Mouse (Mus musculus) midbrain, embryonic 12.5 days (tissue): ENCODE measurements around the gene Rpe. TPM values are rescaled to one million over a fixed set of nuclear protein-coding genes. Genes with fewer than 3 reads are reported as not detected.
"Not testable (repeated sequence)": the region's sequence is repeated elsewhere in the genome, so short reads cannot be mapped to it uniquely, and the experiment has no call there.

ENCODE experiments used
- ATAC-seq: fragments of 200-750 bp; cut with Nextera tagmentation; 2 replicates; pipeline ENCODE4 v1.8.0; 2017; ENCODE audit warnings: low read depth, moderate TSS enrichment, moderate library complexity; ENCODE audit not compliant: low FRiP score
- H3K27ac ChIP-seq: fragments of 300-500 bp; sonication (generic); replicated peaks from 2 replicates; pipeline ENCODE4 v1.5.1; 2016; ENCODE audit warnings: mild to moderate bottlenecking
- H3K27me3 ChIP-seq: fragments of 300-500 bp; sonication (generic); 2 replicates; pipeline ENCODE4 v1.6.1; 2016; ENCODE audit warnings: mild to moderate bottlenecking
- H3K36me3 ChIP-seq: fragments of 300-500 bp; sonication (generic); 2 replicates; pipeline ENCODE4 v1.6.1; 2016
- H3K4me1 ChIP-seq: fragments of 300-500 bp; sonication (generic); 2 replicates; pipeline ENCODE4 v1.6.1; 2016
- H3K4me2 ChIP-seq: fragments of 300-500 bp; sonication (generic); replicated peaks from 2 replicates; pipeline ENCODE4 v1.6.1; 2016; ENCODE audit warnings: mild to moderate bottlenecking, moderate library complexity
- H3K4me3 ChIP-seq: fragments of 300-500 bp; sonication (generic); 2 replicates; pipeline ENCODE4 v1.5.1; 2016; ENCODE audit warnings: mild to moderate bottlenecking
- H3K9ac ChIP-seq: fragments of 300-500 bp; sonication (generic); replicated peaks from 2 replicates; pipeline ENCODE4 v1.6.1; 2016; ENCODE audit warnings: mild to moderate bottlenecking, moderate library complexity
- H3K9me3 ChIP-seq: fragments of 300-500 bp; sonication (generic); 2 replicates; pipeline ENCODE4 v1.6.1; 2016; ENCODE audit warnings: mild to moderate bottlenecking
- WGBS: fragments of 180-500 bp; shearing (Covaris S2); methylation state at CpG from one replicate; pipeline ENCODE4 v1.1.7; 2016; 5-methylcytosine and 5-hydroxymethylcytosine counted together
- polyA plus RNA-seq: library from polyadenylated mRNA; unstranded; fragments of >200 nt; fragmentation: Nextera tagmentation; extraction: Ambion mirVana; gene quantifications from 2 replicates; pipeline ENCODE4 v1.2.1, GENCODE M21; 2016

Rpe gene
- polyA plus RNA-seq, 1 experiment from 2014 or later, result 47.9 TPM

GRCm38 (mm10) chr1:66695296-66695695 is 5.3 kb upstream of the Rpe start:
- no peaks in the 10 kb centered on the region for H3K36me3 ChIP-seq
- 73% methylated on average over 7 of the region's 7 CpGs for WGBS
- H3K9me3 ChIP-seq, result no peaks in the 10 kb centered on the region
- H3K27me3 ChIP-seq, result no peaks in the 10 kb centered on the region
- H3K4me1 ChIP-seq, result no peaks in the 10 kb centered on the region
- H3K4me2 ChIP-seq, result no peak overlapping the region
- no peak overlapping the region for H3K4me3 ChIP-seq
- H3K27ac ChIP-seq, result no peak overlapping the region
- H3K9ac ChIP-seq, result no peak overlapping the region
- no peak for ATAC-seq

DNA sequence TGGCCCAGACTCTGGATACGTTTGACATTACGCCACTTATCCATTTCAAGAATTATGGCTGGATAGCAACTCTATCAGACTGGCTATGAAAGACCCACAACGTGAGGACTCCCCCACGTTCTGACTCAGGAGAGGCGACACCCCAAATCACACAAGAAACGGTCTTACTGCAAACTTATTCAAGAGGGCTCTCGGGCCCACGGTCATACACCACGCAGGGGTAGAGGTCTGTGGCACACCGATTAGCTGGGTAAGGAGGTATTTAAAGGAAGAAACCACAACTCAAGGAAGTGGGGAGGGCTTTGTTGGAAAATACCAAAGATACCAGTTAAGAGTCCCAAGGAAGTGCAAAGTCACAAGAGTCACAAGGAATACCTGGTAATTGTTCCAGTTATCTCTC is 1.0 kb upstream of the Rpe start:
- H3K4me3 ChIP-seq, H3K9ac ChIP-seq, ATAC-seq, H3K9me3 ChIP-seq, H3K27ac ChIP-seq, H3K36me3 ChIP-seq, H3K27me3 ChIP-seq, H3K4me2 ChIP-seq: not testable (repeated sequence)
- peaks cover 12% of the 10 kb centered on the region for H3K4me1 ChIP-seq
- WGBS, result 87% methylated on average over 10 of the region's 10 CpGs

DNA sequence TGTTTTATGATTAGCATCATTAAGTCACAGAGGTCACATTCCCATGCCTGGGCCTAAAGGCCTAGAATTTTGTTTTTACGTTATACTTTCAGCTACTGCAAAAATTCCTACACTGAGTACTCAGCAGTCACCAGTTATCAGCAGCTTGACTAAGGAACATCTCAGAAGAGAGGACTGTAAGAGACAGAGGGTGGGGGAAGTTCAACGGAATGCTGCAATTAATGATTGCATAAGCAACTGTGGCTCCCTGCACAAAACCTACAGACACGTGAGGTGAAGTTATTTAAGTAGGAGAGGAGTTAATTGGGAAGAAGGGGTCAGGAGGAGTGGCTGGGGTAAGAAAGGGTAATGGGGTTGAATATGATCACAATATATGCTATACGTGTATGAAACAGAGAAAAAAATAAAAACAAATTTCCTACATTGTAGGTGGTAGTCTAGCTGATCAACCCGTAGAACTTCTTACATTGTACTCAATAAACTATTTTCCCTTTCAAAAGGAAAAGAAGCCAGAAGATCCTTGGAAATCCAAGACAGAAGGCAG is 410 bp upstream of the Rpe start:
- WGBS, result 38% methylated on average over 5 of the region's 5 CpGs
- peak; percentile 47 for ATAC-seq
- H3K36me3 ChIP-seq, result no peaks in the 10 kb centered on the region
- H3K9me3 ChIP-seq, result no peaks in the 10 kb centered on the region
- no peaks in the 10 kb centered on the region for H3K27me3 ChIP-seq
- H3K27ac ChIP-seq, result peak overlapping the region; percentile 72; the same call in 1 of the 2 replicates
- peak overlapping the region; percentile 88 for H3K4me3 ChIP-seq
- no peak overlapping the region for H3K9ac ChIP-seq
- H3K4me1 ChIP-seq, result peaks cover 12% of the 10 kb centered on the region
- H3K4me2 ChIP-seq, result peak overlapping the region; percentile 62

DNA sequence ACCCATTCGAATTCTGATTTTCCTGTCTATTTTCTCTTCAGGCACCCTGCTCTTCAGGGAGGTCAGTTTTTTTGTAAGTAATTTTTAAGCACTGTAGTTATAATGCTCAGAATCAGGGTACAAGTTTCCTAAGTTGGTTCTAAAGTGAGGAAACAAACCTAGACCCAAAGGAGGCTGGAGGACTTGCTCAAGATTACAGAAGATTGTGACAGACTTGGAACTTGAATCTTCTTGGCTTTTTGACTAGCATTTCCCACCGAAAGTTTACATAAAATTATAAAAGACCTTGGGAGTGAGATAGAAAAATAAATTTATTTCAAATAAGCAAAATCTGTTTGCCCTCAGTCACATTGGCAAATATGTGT is 927 bp downstream of the Rpe start:
- H3K4me3 ChIP-seq, result peak overlapping the region; percentile 88
- H3K9ac ChIP-seq, result peak overlapping the region; percentile 87
- no peak overlapping the region for H3K27ac ChIP-seq
- H3K9me3 ChIP-seq, result no peaks in the 10 kb centered on the region
- H3K27me3 ChIP-seq, result no peaks in the 10 kb centered on the region
- H3K4me2 ChIP-seq, result peak overlapping the region; percentile 62
- peaks cover 12% of the 10 kb centered on the region for H3K4me1 ChIP-seq
- WGBS, result 37% methylated on average over 2 of the region's 2 CpGs
- no peak for ATAC-seq
- H3K36me3 ChIP-seq, result 0 out of 2 replicates have a peak, but pooled peaks cover 2% of the 10 kb centered on the region

DNA sequence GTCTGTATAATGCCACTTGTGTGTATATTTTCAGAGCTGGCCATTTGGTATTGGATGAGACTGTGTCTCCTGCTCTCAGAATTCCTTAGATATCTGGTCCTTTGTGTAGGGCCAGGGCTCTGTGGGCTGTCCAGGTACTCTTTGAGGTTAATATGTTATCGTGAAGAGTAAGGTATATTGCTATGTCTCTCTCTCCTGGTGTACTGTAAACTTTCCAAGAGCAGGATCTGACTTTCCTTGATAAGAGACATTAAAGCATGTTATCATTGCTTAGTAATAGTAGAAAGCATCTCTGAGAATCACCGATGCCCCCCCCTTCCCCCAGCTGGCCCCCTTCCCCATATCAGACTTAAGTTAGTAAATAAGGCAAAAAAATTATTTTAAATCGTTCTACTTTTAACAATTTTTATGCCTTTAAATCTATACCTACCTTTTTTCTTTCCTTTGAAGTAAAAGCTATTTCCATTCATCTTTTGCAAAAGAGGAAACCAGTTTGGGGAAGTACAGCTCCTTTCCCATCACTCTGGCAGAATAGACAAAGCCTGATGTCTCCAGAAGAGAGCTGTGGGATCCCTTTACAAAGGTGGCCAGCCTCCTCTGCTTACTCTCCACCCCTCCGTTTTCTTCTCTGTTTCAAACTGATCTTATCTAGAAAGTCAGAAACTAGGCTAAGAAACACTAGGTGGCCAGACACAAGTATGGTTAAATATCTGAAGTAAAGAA is 2.2 kb downstream of the Rpe start:
- Histone ChIP-seq H3K27ac (no peak overlapping the region), H3K4me3 (no peak overlapping the region), H3K27me3 (no peaks in the 10 kb centered on the region), H3K9me3 (no peaks in the 10 kb centered on the region), H3K9ac (no peak overlapping the region), H3K4me2 (no peak overlapping the region), H3K4me1 (peaks cover 12% of the 10 kb centered on the region), H3K36me3 (peaks cover 10% of the 10 kb centered on the region)
- WGBS, result 90% methylated on average over 4 of the region's 4 CpGs
- ATAC-seq, result no peak

GRCm38 (mm10) chr1:66704523-66704922 is 3.9 kb downstream of the Rpe start:
- Histone ChIP-seq H3K4me3 (no peak overlapping the region), H3K27me3 (no peaks in the 10 kb centered on the region), H3K4me1 (peaks cover 12% of the 10 kb centered on the region), H3K36me3 (peaks cover 20% of the 10 kb centered on the region), H3K9ac (no peak overlapping the region), H3K9me3 (no peaks in the 10 kb centered on the region), H3K27ac (no peak overlapping the region), H3K4me2 (no peak overlapping the region)
- ATAC-seq, result no peak
- 74% methylated on average over 6 of the region's 6 CpGs for whole genome bisulfite sequencing

DNA sequence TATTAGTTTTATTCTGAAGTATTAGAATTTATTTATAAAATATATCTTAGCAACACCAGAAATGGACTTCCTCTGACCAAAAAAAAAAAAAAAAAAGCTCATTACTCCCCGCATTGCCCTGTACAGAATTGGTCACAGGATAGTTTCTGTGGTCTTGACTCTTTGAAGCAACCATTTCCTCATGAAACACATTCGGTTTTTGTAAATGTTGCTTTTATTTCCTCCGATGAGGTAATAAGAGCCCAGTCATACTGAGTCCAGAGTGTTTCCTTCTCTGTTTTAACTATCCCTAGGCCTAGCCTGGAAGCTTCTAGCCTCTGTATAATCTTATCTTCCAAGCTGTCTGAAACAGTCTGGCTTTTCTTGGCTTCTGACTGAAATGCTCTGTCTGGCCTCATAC is 12.2 kb downstream of the Rpe start:
- H3K4me3 ChIP-seq, result no peak overlapping the region
- H3K36me3 ChIP-seq, result peaks cover 44% of the 10 kb centered on the region

GRCm38 (mm10) chr1:66730581-66730980 is 29.9 kb downstream of the Rpe start:
- Histone ChIP-seq H3K4me3 (no peak overlapping the region), H3K36me3 (peaks cover 12% of the 10 kb centered on the region), H3K9me3 (no peaks in the 10 kb centered on the region), H3K9ac (no peak overlapping the region), H3K27ac (no peak overlapping the region), H3K4me2 (no peak overlapping the region), H3K4me1 (no peaks in the 10 kb centered on the region), H3K27me3 (no peaks in the 10 kb centered on the region)
- 90% methylated on average over 1 of the region's 1 CpGs for WGBS
- ATAC-seq, result no peak

More for the DNA sequence above, 12.2 kb downstream of the Rpe start:
- H3K27me3 ChIP-seq, result no peaks in the 10 kb centered on the region
- H3K4me1 ChIP-seq, result no peaks in the 10 kb centered on the region
- H3K4me2 ChIP-seq, result no peak overlapping the region
- ATAC-seq, result no peak
- H3K9me3 ChIP-seq, result no peaks in the 10 kb centered on the region
- H3K27ac ChIP-seq, result no peak overlapping the region
- no peak overlapping the region for H3K9ac ChIP-seq
- WGBS, result 91% methylated on average over 3 of the region's 3 CpGs

GRCm38 (mm10) chr1:66768764-66769163 is 68.1 kb downstream of the Rpe start:
- Histone ChIP-seq H3K27ac (no peak overlapping the region), H3K4me1 (no peaks in the 10 kb centered on the region), H3K27me3 (no peaks in the 10 kb centered on the region), H3K36me3 (peaks cover 11% of the 10 kb centered on the region; the same call in 1 of the 2 replicates), H3K4me2 (no peak overlapping the region), H3K9ac (no peak overlapping the region), H3K4me3 (no peak overlapping the region), H3K9me3 (no peaks in the 10 kb centered on the region)
- no peak for ATAC-seq
- 98% methylated on average over 1 of the region's 1 CpGs for WGBS

Other genes starting within 250 kb of the Rpe start
- 1.1 and 2.0 TPM in 2 replicates for gene Unc80, start 232.5 kb upstream of the Rpe start, polyA plus RNA-seq
- gene Kansl1l, start 116.7 kb downstream of the Rpe start, polyA plus RNA-seq, result 17.2 and 20.7 TPM in 2 replicates
- 49.2 and 49.9 TPM in 2 replicates for gene Acadl, start 162.4 kb downstream of the Rpe start, polyA plus RNA-seq
- gene Myl1, start 244.6 kb downstream of the Rpe start, polyA plus RNA-seq, result 1.8 and 2.0 TPM in 2 replicates